Mouse (Mus musculus) lung, adult 2 months (tissue): ENCODE results near the gene Nfix. TPM values are rescaled to one million over a fixed set of nuclear protein-coding genes. Genes with fewer than 3 reads are reported as not detected.

Source experiments
- DNase-seq: peaks from one replicate; pipeline ENCODE4 v3.0.0; 2022
- H3K4me1 ChIP-seq: fragments of 200-500 bp; 2 replicates; pipeline ENCODE4 v1.6.1; 2011; ENCODE audit warnings: low read length; ENCODE audit not compliant: control insufficient read depth, insufficient read depth
- H3K4me3 ChIP-seq: fragments of 200-500 bp; replicated peaks from 2 replicates; pipeline ENCODE3; 2011; ENCODE audit warnings: low read depth, mild to moderate bottlenecking, control low read depth, low read length; ENCODE audit errors: extremely low read depth
- CTCF ChIP-seq: fragments of 200-500 bp; IDR thresholded peaks from 2 replicates; pipeline ENCODE4 v1.5.1; 2011; ENCODE audit warnings: mild to moderate bottlenecking, low read length, control low read depth; ENCODE audit not compliant: insufficient read depth
- POLR2A ChIP-seq: fragments of 200-500 bp; IDR thresholded peaks from 2 replicates; pipeline ENCODE4 v1.6.1; 2011; ENCODE audit warnings: low read depth, mild to moderate bottlenecking, control low read depth, low read length, borderline replicate concordance; ENCODE audit errors: extremely low read depth
- WGBS: fragments of 180-500 bp; shearing (Covaris S2); methylation state at CpG from one replicate; pipeline ENCODE4 v1.1.7; 2018; 5-methylcytosine and 5-hydroxymethylcytosine counted together
- polyA plus RNA-seq: library from polyadenylated mRNA; depleted of rRNA; stranded (reverse); fragments of >200 nt; gene quantifications from 2 replicates; pipeline ENCODE4 v1.2.3, GENCODE M21; 2012

Gene Nfix
- polyA plus RNA-seq, 1 experiment, result 96.2 TPM

- no peak for TF ChIP-seq POLR2A
- TF ChIP-seq CTCF, result no peak
- 82% methylated on average over 15 of the region's 15 CpGs for WGBS
- no peak for DNase-seq
- Histone ChIP-seq H3K4me3 (no peak overlapping the region), H3K4me1 (peaks cover 23% of the 10 kb centered on the region)
These were observed 2.8 kb downstream of the Nfix start for GRCm38 (mm10) chr8:84797256-84797797.

- WGBS, result 57% methylated on average over 7 of the region's 7 CpGs
- no peak for DNase-seq
- H3K4me1 ChIP-seq, result peaks cover 34% of the 10 kb centered on the region
- TF ChIP-seq POLR2A (no peak), CTCF (no peak)
- no peak overlapping the region for H3K4me3 ChIP-seq
These were observed 5.7 kb downstream of the Nfix start for GRCm38 (mm10) chr8:84794486-84794885.

GRCm38 (mm10) chr8:84793791-84794485 is 6.2 kb downstream of the Nfix start:
- peaks cover 39% of the 10 kb centered on the region for H3K4me1 ChIP-seq
- no peak overlapping the region for H3K4me3 ChIP-seq
- TF ChIP-seq CTCF, result no peak
- no peak for TF ChIP-seq POLR2A
- WGBS, result 55% methylated on average over 13 of the region's 13 CpGs
- DNase-seq, result no peak

- peaks cover 31% of the 10 kb centered on the region for H3K4me1 ChIP-seq
These were observed 7.0 kb downstream of the Nfix start for GRCm38 (mm10) chr8:84793134-84793533.

GRCm38 (mm10) chr8:84792429-84792947 is 7.7 kb downstream of the Nfix start:
- Histone ChIP-seq H3K4me1 (peaks cover 29% of the 10 kb centered on the region), H3K4me3 (no peak overlapping the region)
- no peak for TF ChIP-seq POLR2A
- TF ChIP-seq CTCF, result no peak
- DNase-seq, result no peak
- 74% methylated on average over 12 of the region's 12 CpGs for WGBS

More at GRCm38 (mm10) chr8:84793134-84793533, 7.0 kb downstream of the Nfix start:
- TF ChIP-seq CTCF, result no peak
- no peak for TF ChIP-seq POLR2A
- 76% methylated on average over 9 of the region's 9 CpGs for WGBS
- no peak overlapping the region for H3K4me3 ChIP-seq
- no peak for DNase-seq

GRCm38 (mm10) chr8:84790537-84790936 is 9.6 kb downstream of the Nfix start:
- 38% methylated on average over 2 of the region's 2 CpGs for WGBS
- DNase-seq, result no peak
- Histone ChIP-seq H3K4me1 (peaks cover 36% of the 10 kb centered on the region), H3K4me3 (no peak overlapping the region)
- no peak for TF ChIP-seq POLR2A
- TF ChIP-seq CTCF, result no peak

GRCm38 (mm10) chr8:84789855-84790486 is 10.2 kb downstream of the Nfix start:
- DNase-seq, result no peak
- 63% methylated on average over 9 of the region's 9 CpGs for WGBS
- no peak for TF ChIP-seq CTCF
- TF ChIP-seq POLR2A, result no peak
- Histone ChIP-seq H3K4me3 (no peak overlapping the region), H3K4me1 (peaks cover 41% of the 10 kb centered on the region)

- WGBS, result 59% methylated on average over 5 of the region's 5 CpGs
- Histone ChIP-seq H3K4me3 (no peak overlapping the region), H3K4me1 (peaks cover 42% of the 10 kb centered on the region)
- no peak for DNase-seq
- TF ChIP-seq POLR2A (no peak), CTCF (no peak)
These were observed 10.8 kb downstream of the Nfix start for GRCm38 (mm10) chr8:84789345-84789744.

- TF ChIP-seq CTCF, result no peak
- no peak for TF ChIP-seq POLR2A
- no peak overlapping the region for H3K4me3 ChIP-seq
- peak; percentile 74 for DNase-seq
- H3K4me1 ChIP-seq, result peaks cover 43% of the 10 kb centered on the region
- 30% methylated on average over 11 of the region's 11 CpGs for WGBS
These were observed 11.2 kb downstream of the Nfix start for GRCm38 (mm10) chr8:84788896-84789295.

GRCm38 (mm10) chr8:84787523-84788302 is 12.4 kb downstream of the Nfix start:
- Histone ChIP-seq H3K4me3 (no peak overlapping the region), H3K4me1 (peaks cover 43% of the 10 kb centered on the region)
- WGBS, result 76% methylated on average over 14 of the region's 14 CpGs
- no peak for DNase-seq
- TF ChIP-seq CTCF (no peak), POLR2A (no peak)
